Mouse (Mus musculus) induced T-regulatory cell, adult 2 months (primary cell): ENCODE results near the gene Tcf7l1.

Source experiments
- DNase-seq: peaks from one replicate; pipeline ENCODE4 v3.0.0-alpha.2; 2012; ENCODE audit warnings: low read depth

Tcf7l1 gene

GRCm38 (mm10) chr6:72590111-72590510, 198.9 kb downstream of the Tcf7l1 start:
- DNase-seq: no peak

GRCm38 (mm10) chr6:72588307-72588706, 200.7 kb downstream of the Tcf7l1 start:
- no peak for DNase-seq

DNA sequence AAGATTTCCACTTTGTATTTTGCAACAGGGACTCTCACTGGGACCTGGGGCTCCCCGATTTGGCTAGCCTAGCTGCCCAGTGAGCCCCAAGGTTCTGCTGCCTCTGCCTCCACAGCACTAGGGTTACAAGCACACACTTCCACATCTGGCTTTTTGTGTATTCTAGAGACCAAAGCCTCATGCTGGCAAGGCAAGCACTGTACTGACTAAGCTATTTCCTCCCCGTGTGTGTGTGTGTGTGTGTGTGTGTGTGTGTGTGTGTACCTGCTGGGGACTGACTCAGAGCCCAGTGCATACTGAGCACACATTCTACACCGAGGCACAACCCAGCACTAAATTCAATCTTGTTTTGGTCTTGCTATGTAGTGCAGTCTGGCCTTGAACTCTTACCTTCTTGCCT, 202.4 kb downstream of the Tcf7l1 start:
- DNase-seq: no peak

GRCm38 (mm10) chr6:72584154-72584553, 204.9 kb downstream of the Tcf7l1 start:
- DNase-seq: no peak

DNA sequence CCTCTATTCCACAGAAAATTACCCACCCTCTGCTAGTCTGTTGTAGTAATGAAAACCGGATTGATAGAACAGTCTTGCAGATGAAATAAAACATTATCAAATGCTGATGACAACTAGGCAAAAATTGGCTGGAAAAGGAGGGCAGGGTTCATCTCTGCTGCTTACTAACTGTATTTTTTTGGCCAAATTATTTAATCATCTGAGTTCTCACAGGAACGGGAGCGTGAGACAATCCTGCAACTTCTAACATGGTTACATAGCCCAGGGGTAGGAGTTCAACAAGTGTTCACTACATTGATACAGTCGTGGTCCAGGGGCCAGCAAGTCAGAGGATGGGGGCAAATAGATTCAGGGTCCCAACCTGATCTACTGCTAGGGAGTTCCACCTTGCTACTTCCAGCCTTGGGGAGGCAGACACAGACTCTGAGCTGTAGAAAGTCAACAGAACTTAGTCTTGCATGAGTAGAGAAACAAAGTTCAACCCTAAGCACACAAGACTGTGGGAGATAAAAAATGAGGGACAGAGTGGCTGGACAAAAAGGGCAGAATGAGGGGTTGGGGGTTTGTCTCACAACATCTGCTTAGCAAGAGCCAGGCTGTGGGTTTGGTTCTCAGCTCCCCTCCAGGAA, 205.7 kb downstream of the Tcf7l1 start:
- DNase-seq: no peak

GRCm38 (mm10) chr6:72581625-72582382, 207.2 kb downstream of the Tcf7l1 start:
- DNase-seq: no peak
